ENCODE assay signal across 7 mouse cellular contexts in the genomic region with DNA sequence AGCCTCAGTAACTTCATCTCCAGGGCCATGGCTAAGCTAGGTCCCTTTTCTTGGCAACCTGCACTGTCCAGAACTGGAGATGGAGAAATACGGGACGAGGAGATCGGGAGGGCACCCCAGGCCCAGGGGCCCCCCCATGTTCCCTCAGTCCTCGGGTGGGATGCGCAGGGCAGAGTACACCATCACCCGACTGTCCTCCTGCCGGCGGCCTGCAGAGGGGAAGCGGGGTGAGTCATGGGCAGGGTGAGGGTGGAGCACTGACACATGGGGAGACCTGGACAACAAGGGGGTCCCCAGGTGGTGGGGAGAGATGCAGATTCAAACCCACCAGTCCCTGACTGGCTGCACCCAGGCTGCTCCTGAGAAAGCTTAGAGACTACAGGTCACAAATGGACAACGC.
A peak's percentile ranks its signal among the peaks of the same experiment; 100 is the strongest.
ATAC-seq lines count a peak whose summit lies in the region.
"Not testable (repeated sequence)": the region's sequence is repeated elsewhere in the genome, so short reads cannot be mapped to it uniquely, and the experiment has no call there.

No protein-coding gene starts in this region.

- ATAC-seq in cerebellum, adult (ENCODE audit: insufficient number of reproducible peaks, low FRiP score, low TSS enrichment): peak; percentile 26
- ATAC-seq in erythroid progenitor cell, adult 5-6 weeks (replicated peaks; ENCODE audit: low FRiP score, poor library complexity, severe bottlenecking): peak; percentile 56
- ATAC-seq in heart, embryonic 16.5 days (replicated peaks; ENCODE audit: extremely low read depth, insufficient read depth, low FRiP score): 0 out of 2 replicates have a peak, but pooled peaks have one; percentile 32
- ATAC-seq in hindbrain, embryonic 15.5 days (ENCODE audit: low FRiP score, low read depth): 0 out of 2 replicates have a peak, but pooled peaks have one; percentile 30
- 0 out of 2 replicates have a peak, but pooled peaks have one; percentile 26 for ATAC-seq in limb, embryonic 12.5 days (ENCODE audit: insufficient number of reproducible peaks, insufficient read depth, low FRiP score, low TSS enrichment, low read depth)
- ATAC-seq in lung, embryonic 16.5 days (ENCODE audit: low read depth): 0 out of 2 replicates have a peak, but pooled peaks have one; percentile 34
- peak; percentile 48; the same call in 1 of the 2 replicates for ATAC-seq in monocyte, adult 5-6 weeks (replicated peaks; ENCODE audit: insufficient number of reproducible peaks, low FRiP score, low TSS enrichment, poor library complexity, severe bottlenecking)

- H3K27me3 ChIP-seq in heart, embryonic 16.5 days (ENCODE audit: control insufficient read depth, insufficient read depth, low read length); hindbrain, embryonic 15.5 days; limb, embryonic 12.5 days; lung, embryonic 16.5 days (ENCODE audit: control insufficient read depth, insufficient read depth, low read depth, low read length): not testable (repeated sequence)

- not testable (repeated sequence) for H3K4me2 ChIP-seq in heart, embryonic 16.5 days (ENCODE audit: low read depth, low read length); hindbrain, embryonic 15.5 days; limb, embryonic 12.5 days; lung, embryonic 16.5 days (ENCODE audit: low read depth, low read length)

- not testable (repeated sequence) for H3K36me3 ChIP-seq in heart, embryonic 16.5 days (ENCODE audit: control insufficient read depth, insufficient read depth); hindbrain, embryonic 15.5 days; limb, embryonic 12.5 days; lung, embryonic 16.5 days (ENCODE audit: control insufficient read depth, insufficient read depth, low read length)

- H3K4me3 ChIP-seq in heart, embryonic 16.5 days (ENCODE audit: low read length); hindbrain, embryonic 15.5 days; limb, embryonic 12.5 days (replicated peaks); lung, embryonic 16.5 days (ENCODE audit: low read length): not testable (repeated sequence)

- not testable (repeated sequence) for H3K4me1 ChIP-seq in heart, embryonic 16.5 days (ENCODE audit: control insufficient read depth, insufficient read depth, low read length); hindbrain, embryonic 15.5 days (replicated peaks); limb, embryonic 12.5 days (replicated peaks); lung, embryonic 16.5 days (replicated peaks; ENCODE audit: control insufficient read depth, insufficient read depth, low read length)

- H3K9ac ChIP-seq in heart, embryonic 16.5 days (ENCODE audit: low read length); hindbrain, embryonic 15.5 days; limb, embryonic 12.5 days (replicated peaks); lung, embryonic 16.5 days (ENCODE audit: low read length): not testable (repeated sequence)

- WGBS in heart, embryonic 16.5 days: no CpG with 5 or more reads among the region's 10 CpGs
- WGBS in hindbrain, embryonic 15.5 days: 100% methylated on average over 1 of the region's 10 CpGs
- 89% methylated on average over 1 of the region's 10 CpGs for WGBS in limb, embryonic 12.5 days
- 100% methylated on average over 1 of the region's 10 CpGs for WGBS in lung, embryonic 16.5 days

- H3K27ac ChIP-seq in heart, embryonic 16.5 days (ENCODE audit: low read length); hindbrain, embryonic 15.5 days (replicated peaks); limb, embryonic 12.5 days; lung, embryonic 16.5 days (ENCODE audit: low read length): not testable (repeated sequence)

- H3K9me3 ChIP-seq in heart, embryonic 16.5 days (replicated peaks; ENCODE audit: control insufficient read depth, low read length); hindbrain, embryonic 15.5 days; limb, embryonic 12.5 days; lung, embryonic 16.5 days (ENCODE audit: control insufficient read depth, low read length): not testable (repeated sequence)
